Mouse (Mus musculus): ENCODE results near the gene Cmss1.

Gene Cmss1

GRCm38 (mm10) chr16:57295216-57295934, 311.3 kb downstream of the Cmss1 start:
- no peak for DNase-seq (ENCODE audit: low read depth, low spot score)

- no peak for DNase-seq (ENCODE audit: low read depth, low spot score)
Observed at GRCm38 (mm10) chr16:57292765-57293164, 313.9 kb downstream of the Cmss1 start, which contains the start of gene Tmem30c. Tmem30c (minus strand) TSS chr16:57292865.

DNA sequence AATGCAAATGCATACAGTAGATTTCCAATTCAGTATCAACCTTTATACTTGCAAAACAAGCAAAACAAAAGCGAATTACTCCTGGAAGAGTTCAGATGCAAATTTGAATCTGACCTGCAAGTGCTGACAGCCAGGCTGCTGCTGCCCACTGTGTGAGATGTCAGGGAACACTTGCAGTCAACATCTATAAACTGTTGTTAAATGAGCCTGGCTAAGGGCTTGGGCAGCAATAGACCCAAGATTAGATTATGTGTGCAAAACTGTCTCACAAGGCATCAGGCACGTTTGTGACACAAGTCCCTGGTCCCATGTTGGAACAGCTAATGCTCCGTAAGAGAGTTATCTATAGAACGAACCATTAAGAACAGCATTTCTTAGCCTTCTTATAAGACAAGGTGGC, 314.4 kb downstream of the Cmss1 start:
- DNase-seq (ENCODE audit: low read depth, low spot score) = no peak

GRCm38 (mm10) chr16:57291696-57292095, 315.0 kb downstream of the Cmss1 start:
- no peak for DNase-seq (ENCODE audit: low read depth, low spot score)

DNA sequence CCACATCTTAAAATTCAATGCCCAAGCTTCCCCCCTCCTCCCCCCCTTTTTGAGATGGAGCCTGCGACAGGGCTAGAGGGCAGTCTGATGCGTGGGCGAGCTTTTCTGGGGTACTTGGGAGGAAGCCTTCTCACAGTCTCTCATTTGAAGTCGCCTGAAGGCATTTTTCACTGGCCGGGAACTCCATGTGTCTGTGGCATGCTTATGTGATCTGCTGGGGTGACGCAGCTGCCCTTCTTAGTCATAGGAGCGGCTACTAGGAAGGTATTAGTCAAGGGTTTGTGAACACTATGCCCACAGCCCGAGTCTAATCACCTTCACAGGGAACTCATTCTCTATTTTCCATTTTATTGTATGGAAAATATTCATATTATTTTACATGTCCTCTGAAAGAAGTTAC, 325.2 kb downstream of the Cmss1 start:
- no peak for DNase-seq (ENCODE audit: low read depth, low spot score)

- no peak for DNase-seq (ENCODE audit: low read depth, low spot score)
Observed at GRCm38 (mm10) chr16:57280221-57281217, 326.1 kb downstream of the Cmss1 start.

GRCm38 (mm10) chr16:57278976-57279626, 327.6 kb downstream of the Cmss1 start:
- DNase-seq (ENCODE audit: low read depth, low spot score) = no peak

DNA sequence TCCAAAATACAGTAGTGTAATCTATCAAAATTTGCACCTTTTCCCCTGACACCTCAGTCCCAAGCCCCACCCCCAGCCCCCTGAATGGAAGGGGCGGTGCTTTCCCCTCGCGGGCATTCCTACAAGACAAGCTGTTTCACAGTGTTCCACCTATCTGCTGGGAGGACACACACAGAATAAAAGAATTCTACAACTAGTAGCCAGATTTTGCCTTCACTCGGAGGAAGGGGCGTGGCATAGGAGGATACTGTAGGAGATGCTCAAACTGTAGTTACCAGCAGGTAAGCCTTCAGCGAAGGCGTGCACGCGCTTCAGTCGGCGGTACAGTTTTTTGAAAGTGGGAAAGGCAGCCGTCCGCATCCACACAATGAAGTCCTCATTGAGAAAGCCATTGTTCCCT, 336.9 kb downstream of the Cmss1 start:
- no peak for DNase-seq (ENCODE audit: low read depth, low spot score)

GRCm38 (mm10) chr16:57268058-57268841, 338.4 kb downstream of the Cmss1 start:
- no peak for DNase-seq (ENCODE audit: low read depth, low spot score)

- DNase-seq (ENCODE audit: low read depth, low spot score) = no peak
Observed at GRCm38 (mm10) chr16:57267068-57267467, 339.6 kb downstream of the Cmss1 start.

DNA sequence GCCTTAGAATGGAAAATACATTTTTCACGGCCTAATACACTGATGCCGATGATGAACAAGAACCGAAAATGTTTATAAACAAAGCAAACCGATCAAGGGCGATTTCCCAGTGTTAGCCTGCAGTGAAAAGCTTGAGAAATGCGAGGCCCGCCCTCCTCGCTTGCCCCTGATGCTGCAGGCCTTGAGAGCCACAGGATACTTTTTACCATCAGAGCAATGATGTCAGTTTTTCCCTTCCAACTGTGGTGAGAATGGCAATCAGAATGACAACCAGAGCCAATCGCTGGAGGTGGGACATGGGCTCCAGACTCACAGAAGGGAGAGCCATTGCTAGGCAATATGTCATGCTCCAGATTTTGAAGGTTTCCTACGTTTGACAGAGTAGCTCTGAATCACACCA, 346.5 kb downstream of the Cmss1 start:
- no peak for DNase-seq (ENCODE audit: low read depth, low spot score)

GRCm38 (mm10) chr16:57259356-57260083, 347.1 kb downstream of the Cmss1 start:
- DNase-seq (ENCODE audit: low read depth, low spot score) = no peak

Measured in retina, adult 2 months (tissue).